Mouse (Mus musculus) adipose tissue, adult 10 weeks (tissue): ENCODE data around the gene Hdac9. TPM values are rescaled to one million over a fixed set of nuclear protein-coding genes. Genes with fewer than 3 reads are reported as not detected.

Experiments
- polyA plus RNA-seq: library from polyadenylated mRNA; stranded (reverse); fragments of 350-450 nt; fragmentation: Illumina TruSeq; extraction: RNeasy Lipid Tissue Mini Kit (QIAGEN cat#74804); gene quantifications from one replicate; pipeline ENCODE4 v1.2.3, GENCODE M21; 2014; ENCODE audit warnings: low read depth, low replicate concordance

Hdac9 gene
- polyA plus RNA-seq, result 2.6 TPM

GRCm38 (mm10) chr12:34916995-34917394 is at the start of gene Hdac9:
TSS of gene Hdac9 (minus strand) at chr12:34917095.

Other genes with a start within 250 kb of the Hdac9 start
- gene Prps1l1, start 67.7 kb upstream of the Hdac9 start, polyA plus RNA-seq, result 3.3 TPM
- 18.7 TPM for gene Snx13, start 130.1 kb upstream of the Hdac9 start, polyA plus RNA-seq